Mouse (Mus musculus) embryonic facial prominence, embryonic 11.5 days (tissue): ENCODE data around the gene Pik3cb. TPM values are rescaled to one million over a fixed set of nuclear protein-coding genes. Genes with fewer than 3 reads are reported as not detected.

ENCODE experiments used
- ATAC-seq: fragments of 200-750 bp; cut with Nextera tagmentation; replicated peaks from 2 replicates; pipeline ENCODE4 v1.8.0; 2017; ENCODE audit warnings: low read depth; ENCODE audit not compliant: insufficient number of reproducible peaks, low FRiP score, low TSS enrichment
- DNase-seq: peaks from one replicate; pipeline ENCODE4 v3.0.0-alpha.2; 2015; ENCODE audit warnings: low spot score
- H3K27ac ChIP-seq: fragments of 300-500 bp; sonication (generic); replicated peaks from 2 replicates; pipeline ENCODE4 v1.5.1; 2014; ENCODE audit warnings: mild to moderate bottlenecking, low read depth, low read length, control low read depth
- H3K27me3 ChIP-seq: fragments of 300-500 bp; sonication (generic); 2 replicates; pipeline ENCODE4 v1.6.1; 2014; ENCODE audit warnings: mild to moderate bottlenecking, low read length, moderate library complexity, mixed read lengths; ENCODE audit not compliant: control insufficient read depth, insufficient read depth
- H3K36me3 ChIP-seq: fragments of 300-500 bp; sonication (generic); replicated peaks from 2 replicates; pipeline ENCODE4 v1.6.1; 2014; ENCODE audit warnings: low read depth, mild to moderate bottlenecking, low read length, moderate library complexity, mixed read lengths; ENCODE audit not compliant: control insufficient read depth, insufficient read depth
- H3K4me1 ChIP-seq: fragments of 300-500 bp; sonication (generic); 2 replicates; pipeline ENCODE4 v1.6.1; 2014; ENCODE audit warnings: low read length, mixed read lengths; ENCODE audit not compliant: control insufficient read depth, insufficient read depth
- H3K4me2 ChIP-seq: fragments of 300-500 bp; sonication (generic); 2 replicates; pipeline ENCODE4 v1.6.1; 2014; ENCODE audit warnings: low read depth, mild to moderate bottlenecking, control low read depth, low read length, moderate library complexity
- H3K4me3 ChIP-seq: fragments of 300-500 bp; sonication (generic); 2 replicates; pipeline ENCODE4 v1.5.1; 2014; ENCODE audit warnings: low read depth, low read length, control low read depth
- H3K9ac ChIP-seq: fragments of 300-500 bp; sonication (generic); replicated peaks from 2 replicates; pipeline ENCODE4 v1.6.1; 2014; ENCODE audit warnings: mild to moderate bottlenecking, control low read depth, low read length
- H3K9me3 ChIP-seq: fragments of 300-500 bp; sonication (generic); replicated peaks from 2 replicates; pipeline ENCODE4 v1.6.1; 2016; ENCODE audit warnings: mild to moderate bottlenecking, low read length, inconsistent platforms, mixed read lengths; ENCODE audit not compliant: control insufficient read depth
- WGBS: fragments of 180-500 bp; shearing (Covaris S2); extraction: QIAGEN DNeasy Blood & Tissue Kit; methylation state at CpG from one replicate; pipeline ENCODE4 v1.1.7; 2014; 5-methylcytosine and 5-hydroxymethylcytosine counted together
- polyA plus RNA-seq: library from polyadenylated mRNA; unstranded; fragments of >200 nt; fragmentation: Nextera tagmentation; extraction: Ambion mirVana; gene quantifications from 2 replicates; pipeline ENCODE4 v1.2.1, GENCODE M21; 2014

The Pik3cb gene
- polyA plus RNA-seq, 1 experiment from 2014 or later = 0.90 TPM

GRCm38 (mm10) chr9:99016301-99016700 is 124.1 kb downstream of the Pik3cb start:
- Histone ChIP-seq H3K4me1 (no peaks in the 10 kb centered on the region), H3K4me3 (no peak overlapping the region), H3K27ac (no peak overlapping the region), H3K9me3 (no peaks in the 10 kb centered on the region), H3K27me3 (no peaks in the 10 kb centered on the region), H3K9ac (no peak overlapping the region), H3K4me2 (no peak overlapping the region), H3K36me3 (no peaks in the 10 kb centered on the region)
- DNase-seq (no peak), ATAC-seq (no peak)
- 67% methylated on average over 3 of the region's 3 CpGs for WGBS

GRCm38 (mm10) chr9:99009898-99010199 is 130.6 kb downstream of the Pik3cb start:
- DNase-seq = no peak
- Histone ChIP-seq H3K9me3 (no peaks in the 10 kb centered on the region), H3K4me3 (no peak overlapping the region), H3K4me1 (no peaks in the 10 kb centered on the region), H3K27ac (no peak overlapping the region), H3K36me3 (no peaks in the 10 kb centered on the region), H3K4me2 (no peak overlapping the region), H3K9ac (no peak overlapping the region), H3K27me3 (no peaks in the 10 kb centered on the region)
- ATAC-seq = no peak
- WGBS = 97% methylated on average over 3 of the region's 3 CpGs

- 81% methylated on average over 12 of the region's 12 CpGs for WGBS
- Histone ChIP-seq H3K27ac (no peak overlapping the region), H3K4me1 (no peaks in the 10 kb centered on the region), H3K36me3 (no peaks in the 10 kb centered on the region), H3K4me2 (no peak overlapping the region), H3K4me3 (no peak overlapping the region), H3K9me3 (no peaks in the 10 kb centered on the region), H3K9ac (no peak overlapping the region), H3K27me3 (no peaks in the 10 kb centered on the region)
- ATAC-seq (no peak), DNase-seq (no peak)
Observed at GRCm38 (mm10) chr9:99009069-99009897, 131.1 kb downstream of the Pik3cb start.

GRCm38 (mm10) chr9:99001326-99001725 is 139.1 kb downstream of the Pik3cb start:
- Histone ChIP-seq H3K9ac (no peak overlapping the region), H3K27me3 (no peaks in the 10 kb centered on the region), H3K27ac (no peak overlapping the region), H3K4me1 (no peaks in the 10 kb centered on the region), H3K4me3 (no peak overlapping the region), H3K4me2 (no peak overlapping the region), H3K9me3 (no peaks in the 10 kb centered on the region), H3K36me3 (no peaks in the 10 kb centered on the region)
- DNase-seq (no peak), ATAC-seq (no peak)
- 89% methylated on average over 6 of the region's 6 CpGs for WGBS

GRCm38 (mm10) chr9:98999881-99000339 is 140.5 kb downstream of the Pik3cb start:
- H3K36me3 ChIP-seq = no peaks in the 10 kb centered on the region
- ATAC-seq (no peak), DNase-seq (no peak)
- H3K27ac ChIP-seq = no peak overlapping the region
- no peaks in the 10 kb centered on the region for H3K27me3 ChIP-seq
- H3K4me3 ChIP-seq = no peak overlapping the region
- H3K4me1 ChIP-seq = no peaks in the 10 kb centered on the region
- no peak overlapping the region for H3K4me2 ChIP-seq
- no peaks in the 10 kb centered on the region for H3K9me3 ChIP-seq
- H3K9ac ChIP-seq = no peak overlapping the region
- WGBS = 83% methylated on average over 9 of the region's 9 CpGs

- H3K36me3 ChIP-seq = no peaks in the 10 kb centered on the region
- ATAC-seq (no peak), DNase-seq (no peak)
- H3K27me3 ChIP-seq = no peaks in the 10 kb centered on the region
- no peak overlapping the region for H3K9ac ChIP-seq
- H3K4me1 ChIP-seq = no peaks in the 10 kb centered on the region
- H3K4me3 ChIP-seq = no peak overlapping the region
- H3K4me2 ChIP-seq = no peak overlapping the region
- WGBS = 88% methylated on average over 4 of the region's 4 CpGs
- no peak overlapping the region for H3K27ac ChIP-seq
- no peaks in the 10 kb centered on the region for H3K9me3 ChIP-seq
Observed at GRCm38 (mm10) chr9:98994103-98994502, 146.3 kb downstream of the Pik3cb start.

- Histone ChIP-seq H3K9ac (no peak overlapping the region; the same call in 1 of the 2 replicates), H3K4me1 (no peaks in the 10 kb centered on the region), H3K27ac (no peak overlapping the region), H3K36me3 (no peaks in the 10 kb centered on the region), H3K4me3 (no peak overlapping the region; the same call in 1 of the 2 replicates), H3K4me2 (peak overlapping the region; percentile 82), H3K9me3 (no peaks in the 10 kb centered on the region), H3K27me3 (no peaks in the 10 kb centered on the region)
- ATAC-seq (no peak), DNase-seq (no peak)
- WGBS = 50% methylated on average over 9 of the region's 9 CpGs
Observed at GRCm38 (mm10) chr9:98987131-98987530, 153.3 kb downstream of the Pik3cb start.
